ENCODE assay signal across 24 mouse cellular contexts in the genomic region with DNA sequence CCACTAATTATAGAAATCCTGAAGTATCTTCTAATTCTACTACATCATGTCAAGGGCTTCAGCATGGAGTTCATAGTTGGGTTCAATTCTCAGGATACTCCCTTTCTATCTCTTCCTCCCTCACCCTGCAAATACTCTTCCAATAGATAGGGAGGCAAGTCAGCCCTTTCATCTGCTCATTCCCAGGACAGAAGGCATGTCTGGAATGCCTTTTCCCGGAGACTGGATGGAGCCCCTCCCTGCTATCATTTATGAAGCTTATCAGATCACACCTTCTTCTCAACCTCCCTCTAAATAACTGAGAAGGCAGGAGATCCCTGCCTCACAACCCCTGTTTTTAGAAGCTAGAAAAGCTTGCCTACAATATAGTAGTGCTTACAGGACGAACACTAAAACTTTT.
DNase-seq lines count a peak whose midpoint lies in the region; ATAC-seq and TF ChIP-seq lines count a peak whose summit lies in the region.
"Had no signal": no experiment of that assay in that cellular context is flagged by ENCODE, and none has a peak within 500 bp of the region (broad histone marks: within the 10 kb centered on the region; RNA-seq: fewer than 3 reads in every experiment).

No protein-coding gene starts in this region.

- H3K9ac ChIP-seq in heart, adult 2 months (ENCODE audit: low read depth, low read length), result no peak overlapping the region
- no peak overlapping the region for H3K9ac ChIP-seq in heart, embryonic 15.5 days
- H3K9ac ChIP-seq in ES-E14 (ENCODE audit: insufficient read depth, low read depth, low read length, poor library complexity, severe bottlenecking), result no peak overlapping the region
- H3K9ac ChIP-seq: forebrain, embryonic 13.5 days; hindbrain, embryonic 12.5 days; intestine, embryonic 15.5 days had no signal

- no peaks in the 10 kb centered on the region for H3K36me3 ChIP-seq in heart, embryonic 10.5 days
- H3K36me3 ChIP-seq in heart, adult 2 months (ENCODE audit: control insufficient read depth, insufficient read depth, low read length), result no peaks in the 10 kb centered on the region
- no peaks in the 10 kb centered on the region for H3K36me3 ChIP-seq in heart, embryonic 15.5 days
- no peaks in the 10 kb centered on the region for H3K36me3 ChIP-seq in ES-E14 (ENCODE audit: control insufficient read depth, insufficient read depth, low read length, poor library complexity, severe bottlenecking)
- H3K36me3 ChIP-seq: forebrain, embryonic 10.5 days; hindbrain, embryonic 12.5 days; intestine, embryonic 15.5 days had no signal

- no peak for TF ChIP-seq EP300 in heart, adult 2 months (IDR thresholded peaks at IDR 0.05; ENCODE audit: insufficient read depth, low read depth, low read length)

- no peaks in the 10 kb centered on the region for H3K79me2 ChIP-seq in heart, adult 2 months (replicated peaks; ENCODE audit: control insufficient read depth, insufficient read depth, low read length)

- intact Hi-C loops in heart, adult 2 months (cut with DNase I), result no loop called here

- no peak overlapping the region for H3K4me2 ChIP-seq in heart, embryonic 15.5 days
- H3K4me2 ChIP-seq: forebrain, embryonic 13.5 days; hindbrain, embryonic 12.5 days; intestine, embryonic 15.5 days had no signal

- peaks cover 9% of the 10 kb centered on the region; the same call in 1 of the 2 replicates for H3K4me1 ChIP-seq in heart, embryonic 10.5 days
- no peaks in the 10 kb centered on the region for H3K4me1 ChIP-seq in heart, adult 2 months (ENCODE audit: control insufficient read depth, insufficient read depth, low read length)
- H3K4me1 ChIP-seq in heart, embryonic 15.5 days (replicated peaks), result 0 out of 2 replicates have a peak, but pooled peaks cover 2% of the 10 kb centered on the region
- no peaks in the 10 kb centered on the region for H3K4me1 ChIP-seq in ES-E14 (ENCODE audit: control insufficient read depth in 2 of 2, insufficient read depth in 2 of 2, low read length in 2 of 2, poor library complexity in 1 of 2)
- H3K4me1 ChIP-seq: forebrain, embryonic 10.5 days; forebrain, embryonic 13.5 days; hindbrain, embryonic 12.5 days; intestine, embryonic 15.5 days had no signal

- no peaks in the 10 kb centered on the region for H3K9me3 ChIP-seq in heart, embryonic 10.5 days
- no peaks in the 10 kb centered on the region for H3K9me3 ChIP-seq in heart, embryonic 15.5 days (replicated peaks)
- no peaks in the 10 kb centered on the region for H3K9me3 ChIP-seq in ES-E14 (ENCODE audit: control insufficient read depth, insufficient read depth, low read depth, low read length)
- H3K9me3 ChIP-seq: forebrain, embryonic 10.5 days; forebrain, embryonic 13.5 days; hindbrain, embryonic 12.5 days; intestine, embryonic 15.5 days had no signal

- no peak for TF ChIP-seq CTCF in heart, adult 2 months (IDR thresholded peaks at IDR 0.05)

- H3K27me3 ChIP-seq in heart, embryonic 10.5 days (ENCODE audit: insufficient read depth, poor library complexity, severe bottlenecking), result no peaks in the 10 kb centered on the region
- H3K27me3 ChIP-seq in heart, adult 2 months (ENCODE audit: control insufficient read depth, insufficient read depth, low read length), result no peaks in the 10 kb centered on the region
- no peaks in the 10 kb centered on the region for H3K27me3 ChIP-seq in heart, embryonic 15.5 days
- H3K27me3 ChIP-seq: CH12.LX; forebrain, embryonic 13.5 days; hindbrain, embryonic 12.5 days; intestine, embryonic 15.5 days had no signal

- WGBS in heart, embryonic 10.5 days, result 25% methylated on average over 2 of the region's 2 CpGs
- 43% methylated on average over 2 of the region's 2 CpGs for WGBS in heart, adult 2 months
- WGBS in heart, embryonic 15.5 days, result 28% methylated on average over 2 of the region's 2 CpGs

- DNase-seq in heart, embryonic 10.5 days (ENCODE audit: low spot score), result no peak
- no peak for DNase-seq in heart, adult 2 months
- DNase-seq in heart, adult 8-10 months (ENCODE audit: low spot score), result no peak
- peak; percentile 11 for DNase-seq in ES-E14 (ENCODE audit: low read depth, low spot score)
- peak; percentile 45 for DNase-seq in ZHBTc4 (ENCODE audit: low read depth, low spot score)
- DNase-seq in left cerebral cortex, adult 9 months (ENCODE audit: low spot score in 2 of 2), result no peak
- DNase-seq: adrenal gland, postnatal 10 days; adrenal gland, postnatal 36 days; B cell, adult 2 months; cerebellum, adult 18-20 months; cerebellum, adult 9-10 months; cerebellum, postnatal 14 days; gastrocnemius, postnatal 10 days; gastrocnemius, postnatal 36 days; heart, postnatal 14 days; kidney, adult 18-20 months had no signal

- in situ Hi-C loops in ES-E14 (cut with MboI; ENCODE audit: low sequenced_read_pairs in 2 of 2, unreplicated experiment in 2 of 2), result no loop called here

- H3K4me3 ChIP-seq in heart, embryonic 10.5 days, result no peak overlapping the region
- no peak overlapping the region for H3K4me3 ChIP-seq in heart, adult 2 months
- H3K4me3 ChIP-seq in heart, embryonic 15.5 days, result no peak overlapping the region
- H3K4me3 ChIP-seq in ES-E14 (ENCODE audit: insufficient read depth in 1 of 2, low read depth in 1 of 2, low read length in 2 of 2, poor library complexity in 1 of 2, severe bottlenecking in 1 of 2), result no peak overlapping the region
- H3K4me3 ChIP-seq: forebrain, embryonic 10.5 days; forebrain, embryonic 13.5 days; hindbrain, embryonic 12.5 days; intestine, embryonic 15.5 days had no signal

- peak; percentile 64; the same call in 1 of the 2 replicates for ATAC-seq in heart, embryonic 15.5 days (replicated peaks; ENCODE audit: insufficient number of reproducible peaks, insufficient read depth, low FRiP score, low read depth)
- ATAC-seq: forebrain, embryonic 13.5 days; forebrain, embryonic 16.5 days; hindbrain, embryonic 16.5 days; intestine, embryonic 15.5 days had no signal

- no peak for TF ChIP-seq POLR2A in heart, adult 2 months (IDR thresholded peaks at IDR 0.05; ENCODE audit: insufficient read depth, low read depth, low read length)

- 0 out of 2 replicates have a peak overlapping the region, but pooled peaks have one; percentile 29 for H3K27ac ChIP-seq in heart, embryonic 10.5 days
- H3K27ac ChIP-seq in heart, adult 2 months, result no peak overlapping the region
- no peak overlapping the region for H3K27ac ChIP-seq in heart, embryonic 15.5 days
- no peak overlapping the region for H3K27ac ChIP-seq in ES-E14 (ENCODE audit: insufficient read depth, low read depth, low read length, poor library complexity, severe bottlenecking)
- H3K27ac ChIP-seq: forebrain, embryonic 10.5 days; forebrain, embryonic 13.5 days; hindbrain, embryonic 12.5 days; intestine, embryonic 15.5 days had no signal

TF ChIP-seq in ES-E14, 5 proteins besides CTCF, POLR2A, EP300 and RAD21:
- TF ChIP-seq ZNF384 (IDR thresholded peaks at IDR 0.05; ENCODE audit: low read depth, low read length), result no peak

Comparison
In these comparisons a context has a peak if more than half of its experiments do, and no peak if none do; other contexts are left out.
1. DNase-seq: peak in ES-E14 (single experiment) and ZHBTc4 (single experiment); none in heart, embryonic 10.5 days (single experiment), heart, adult 2 months (0 of 2), heart, adult 8-10 months (single experiment) and left cerebral cortex, adult 9 months (0 of 2).